23 mouse cellular contexts compared by ENCODE assay signal in genomic region chr9:72703754-72704153, GRCm38 (mm10). TPM values are rescaled to one million over a fixed set of nuclear protein-coding genes. Genes with fewer than 3 reads are reported as not detected.
A peak's percentile ranks its signal among the peaks of the same experiment; 100 is the strongest.
DNase-seq lines count a peak whose midpoint lies in the region; ATAC-seq and TF ChIP-seq lines count a peak whose summit lies in the region.
"Had no signal": no experiment of that assay in that cellular context is flagged by ENCODE, and none has a peak within 500 bp of the region (broad histone marks: within the 10 kb centered on the region; RNA-seq: fewer than 3 reads in every experiment).

No protein-coding gene starts in this region.

- in situ Hi-C loops in Patski (cut with MboI; ENCODE audit: low pct_unique_long_range_greater_than_20kb): no loop called here

- H3K36me3 ChIP-seq in kidney, adult 2 months (ENCODE audit: control insufficient read depth, insufficient read depth, low read length): peaks cover 2% of the 10 kb centered on the region; the same call in 1 of the 2 replicates
- peaks cover 94% of the 10 kb centered on the region for H3K36me3 ChIP-seq in kidney, embryonic 15.5 days
- H3K36me3 ChIP-seq in myocyte (ENCODE audit: control insufficient read depth, insufficient read depth): peaks cover 19% of the 10 kb centered on the region

- no peak overlapping the region for H3K4me2 ChIP-seq in kidney, embryonic 15.5 days
- H3K4me2 ChIP-seq in myocyte (ENCODE audit: low read depth): peak overlapping the region; percentile 16
- H3K4me2 ChIP-seq: forebrain, embryonic 12.5 days; limb, embryonic 15.5 days; liver, embryonic 15.5 days; lung, embryonic 15.5 days; midbrain, embryonic 15.5 days; neural tube, embryonic 13.5 days had no signal

- intact Hi-C loops in gastrocnemius, adult 2 months (cut with DNase I): no loop called here
- intact Hi-C loops in gastrocnemius, postnatal 36 days (cut with DNase I): no loop called here

- TF ChIP-seq CTCF in gastrocnemius, adult 2 months (IDR thresholded peaks at IDR 0.05): no peak
- TF ChIP-seq CTCF in kidney, adult 2 months (conservative IDR thresholded peaks at IDR 0.05; ENCODE audit: insufficient read depth, insufficient read length, low read depth, low read length): no peak
- TF ChIP-seq CTCF in Patski (IDR thresholded peaks at IDR 0.05): no peak

- WGBS in kidney, adult 2 months: 57% methylated on average over 6 of the region's 6 CpGs
- WGBS in kidney, embryonic 15.5 days: 77% methylated on average over 6 of the region's 6 CpGs

- H3K4me1 ChIP-seq in kidney, adult 2 months (ENCODE audit: control insufficient read depth, insufficient read depth, low read length): peaks cover 9% of the 10 kb centered on the region
- H3K4me1 ChIP-seq in kidney, embryonic 15.5 days: peaks cover 22% of the 10 kb centered on the region

- no peak for ATAC-seq in kidney, embryonic 15.5 days (replicated peaks; ENCODE audit: low FRiP score)
- no peak for ATAC-seq in Patski
- ATAC-seq: CD4-positive, CD25-positive, alpha-beta regulatory T cell, adult 4 months; hindbrain, postnatal 0 days; intestine, embryonic 16.5 days; midbrain, embryonic 15.5 days had no signal

- POLR2A ChIA-PET in Patski (lab: Charles Lee): no interaction called here

- no peak for TF ChIP-seq POLR2A in kidney, adult 2 months (IDR thresholded peaks at IDR 0.05; ENCODE audit: low read depth, low read length)
- TF ChIP-seq POLR2A in myocyte (IDR thresholded peaks at IDR 0.05; ENCODE audit: insufficient read length, low read depth): no peak

- no peaks in the 10 kb centered on the region for H3K9me3 ChIP-seq in kidney, embryonic 15.5 days (replicated peaks)
- H3K9me3 ChIP-seq: forebrain, embryonic 12.5 days; hindbrain, embryonic 10.5 days; limb, embryonic 15.5 days; liver, embryonic 15.5 days; lung, embryonic 15.5 days; midbrain, embryonic 15.5 days; neural tube, embryonic 13.5 days had no signal

- H3K27me3 ChIP-seq in kidney, adult 2 months (replicated peaks; ENCODE audit: control insufficient read depth, insufficient read depth, low read length): no peaks in the 10 kb centered on the region
- no peaks in the 10 kb centered on the region for H3K27me3 ChIP-seq in kidney, embryonic 15.5 days
- H3K27me3 ChIP-seq in Patski: no peaks in the 10 kb centered on the region
- no peaks in the 10 kb centered on the region for H3K27me3 ChIP-seq in myocyte (ENCODE audit: control insufficient read depth, insufficient read depth, insufficient read length)
- H3K27me3 ChIP-seq: forebrain, embryonic 12.5 days; limb, embryonic 15.5 days; liver, embryonic 15.5 days; lung, embryonic 15.5 days; midbrain, embryonic 15.5 days; neural tube, embryonic 13.5 days had no signal

- no peak overlapping the region for H3K9ac ChIP-seq in kidney, embryonic 15.5 days
- H3K9ac ChIP-seq: forebrain, embryonic 12.5 days; limb, embryonic 15.5 days; liver, embryonic 15.5 days; lung, embryonic 15.5 days; midbrain, embryonic 15.5 days; neural tube, embryonic 13.5 days had no signal

- no peak for DNase-seq in gastrocnemius, adult 2 months
- DNase-seq in gastrocnemius, postnatal 36 days: no peak
- peak; percentile 52 for DNase-seq in kidney, adult 2 months
- DNase-seq in Patski (ENCODE audit: low read depth, low spot score): peak; percentile 60
- no peak for DNase-seq in right cerebral cortex, adult 2 months (ENCODE audit: low spot score in 2 of 2)
- no peak for DNase-seq in lung, postnatal 10 days
- DNase-seq: cerebellum, adult 8-10 months; right cerebral cortex, postnatal 4 days; thymus, postnatal 14 days had no signal

- H3K27ac ChIP-seq in gastrocnemius, adult 2 months: peak overlapping the region; percentile 96
- no peak overlapping the region for H3K27ac ChIP-seq in kidney, adult 2 months (ENCODE audit: insufficient read depth, low read depth, low read length)
- H3K27ac ChIP-seq in kidney, embryonic 15.5 days: no peak overlapping the region
- H3K27ac ChIP-seq: forebrain, embryonic 12.5 days; hindbrain, embryonic 10.5 days; hindbrain, postnatal 0 days; left cerebral cortex, adult 2 months; limb, embryonic 15.5 days; liver, embryonic 15.5 days; lung, embryonic 15.5 days; macrophage; midbrain, embryonic 15.5 days; neural tube, embryonic 13.5 days had no signal

- peak overlapping the region; percentile 32 for H3K4me3 ChIP-seq in gastrocnemius, adult 2 months
- H3K4me3 ChIP-seq in kidney, adult 2 months (ENCODE audit: insufficient read depth, low read depth, low read length): no peak overlapping the region
- H3K4me3 ChIP-seq in kidney, embryonic 15.5 days (replicated peaks): no peak overlapping the region
- H3K4me3 ChIP-seq in myocyte: no peak overlapping the region
- H3K4me3 ChIP-seq: forebrain, embryonic 12.5 days; hindbrain, embryonic 10.5 days; left cerebral cortex, adult 2 months; limb, embryonic 15.5 days; liver, embryonic 15.5 days; lung, embryonic 15.5 days; midbrain, embryonic 15.5 days; neural tube, embryonic 13.5 days had no signal

- H3ac ChIP-seq in myocyte (ENCODE audit: control insufficient read depth, insufficient read length): no peak overlapping the region

- CTCF ChIA-PET in Patski (lab: Charles Lee): no interaction called here

- peaks cover 74% of the 10 kb centered on the region for H3K79me2 ChIP-seq in myocyte (ENCODE audit: control insufficient read depth, insufficient read depth)

TF ChIP-seq in myocyte, 11 proteins besides CTCF, POLR2A, EP300 and RAD21:
- TF ChIP-seq MYOD1 (IDR thresholded peaks at IDR 0.05; ENCODE audit: control insufficient read depth in 1 of 3, insufficient read length in 2 of 3, low read depth in 2 of 3) (peak in 2 of 3 experiments; percentile 44 to 74), MAX (IDR thresholded peaks at IDR 0.05; ENCODE audit: low read depth) (no peak)

RNA-seq across cellular contexts. Expression of gene Nedd4, which starts 41.6 kb away (rescaled TPM):
- 100 to 1,000 TPM; 273 to 325 TPM for total RNA-seq in gastrocnemius, adult 2 months (2021)
- 100 to 1,000 TPM; 250 to 283 TPM for total RNA-seq in gastrocnemius, postnatal 36 days (2021)
- 104 and 118 TPM in 2 replicates for polyA plus RNA-seq in kidney, adult 2 months (2012; rRNA removed)
- 647 and 670 TPM in 2 replicates for polyA plus RNA-seq in kidney, embryonic 15.5 days (2015; fragmentation: Nextera tagmentation; extraction: Ambion mirVana)
- 693 TPM for polyA plus RNA-seq in Patski (2021)
- polyA plus RNA-seq in myocyte (2012; fragmentation: generic; extraction: Trizol): 195 TPM

Comparison
In these comparisons a context has a peak if more than half of its experiments do, and no peak if none do; other contexts are left out.
1. DNase-seq: peak in kidney, adult 2 months (single experiment) and Patski (single experiment); none in gastrocnemius, adult 2 months (single experiment), gastrocnemius, postnatal 36 days (0 of 2), right cerebral cortex, adult 2 months (0 of 2) and lung, postnatal 10 days (single experiment).